Mouse (Mus musculus) embryonic facial prominence, embryonic 11.5 days (tissue): ENCODE results near the gene Arl5a. TPM values are rescaled to one million over a fixed set of nuclear protein-coding genes. Genes with fewer than 3 reads are reported as not detected.

Experiments used
- ATAC-seq: fragments of 200-750 bp; cut with Nextera tagmentation; replicated peaks from 2 replicates; pipeline ENCODE4 v1.8.0; 2017; ENCODE audit warnings: low read depth; ENCODE audit not compliant: insufficient number of reproducible peaks, low FRiP score, low TSS enrichment
- DNase-seq: peaks from one replicate; pipeline ENCODE4 v3.0.0-alpha.2; 2015; ENCODE audit warnings: low spot score
- H3K27ac ChIP-seq: fragments of 300-500 bp; sonication (generic); replicated peaks from 2 replicates; pipeline ENCODE4 v1.5.1; 2014; ENCODE audit warnings: mild to moderate bottlenecking, low read depth, low read length, control low read depth
- H3K27me3 ChIP-seq: fragments of 300-500 bp; sonication (generic); 2 replicates; pipeline ENCODE4 v1.6.1; 2014; ENCODE audit warnings: mild to moderate bottlenecking, low read length, moderate library complexity, mixed read lengths; ENCODE audit not compliant: control insufficient read depth, insufficient read depth
- H3K36me3 ChIP-seq: fragments of 300-500 bp; sonication (generic); replicated peaks from 2 replicates; pipeline ENCODE4 v1.6.1; 2014; ENCODE audit warnings: low read depth, mild to moderate bottlenecking, low read length, moderate library complexity, mixed read lengths; ENCODE audit not compliant: control insufficient read depth, insufficient read depth
- H3K4me1 ChIP-seq: fragments of 300-500 bp; sonication (generic); 2 replicates; pipeline ENCODE4 v1.6.1; 2014; ENCODE audit warnings: low read length, mixed read lengths; ENCODE audit not compliant: control insufficient read depth, insufficient read depth
- H3K4me2 ChIP-seq: fragments of 300-500 bp; sonication (generic); 2 replicates; pipeline ENCODE4 v1.6.1; 2014; ENCODE audit warnings: low read depth, mild to moderate bottlenecking, control low read depth, low read length, moderate library complexity
- H3K4me3 ChIP-seq: fragments of 300-500 bp; sonication (generic); 2 replicates; pipeline ENCODE4 v1.5.1; 2014; ENCODE audit warnings: low read depth, low read length, control low read depth
- H3K9ac ChIP-seq: fragments of 300-500 bp; sonication (generic); replicated peaks from 2 replicates; pipeline ENCODE4 v1.6.1; 2014; ENCODE audit warnings: mild to moderate bottlenecking, control low read depth, low read length
- H3K9me3 ChIP-seq: fragments of 300-500 bp; sonication (generic); replicated peaks from 2 replicates; pipeline ENCODE4 v1.6.1; 2016; ENCODE audit warnings: mild to moderate bottlenecking, low read length, inconsistent platforms, mixed read lengths; ENCODE audit not compliant: control insufficient read depth
- WGBS: fragments of 180-500 bp; shearing (Covaris S2); extraction: QIAGEN DNeasy Blood & Tissue Kit; methylation state at CpG from one replicate; pipeline ENCODE4 v1.1.7; 2014; 5-methylcytosine and 5-hydroxymethylcytosine counted together
- polyA plus RNA-seq: library from polyadenylated mRNA; unstranded; fragments of >200 nt; fragmentation: Nextera tagmentation; extraction: Ambion mirVana; gene quantifications from 2 replicates; pipeline ENCODE4 v1.2.1, GENCODE M21; 2014

The Arl5a gene
- polyA plus RNA-seq, 1 experiment from 2014 or later, result 91.3 TPM

GRCm38 (mm10) chr2:52419295-52419694 lies 5.4 kb downstream of the Arl5a start:
- H3K27me3 ChIP-seq, result no peaks in the 10 kb centered on the region
- 84% methylated on average over 6 of the region's 6 CpGs for WGBS
- no peaks in the 10 kb centered on the region for H3K9me3 ChIP-seq
- H3K4me1 ChIP-seq, result no peaks in the 10 kb centered on the region
- H3K36me3 ChIP-seq, result peaks cover 4% of the 10 kb centered on the region; the same call in 1 of the 2 replicates
- no peak for DNase-seq
- H3K4me2 ChIP-seq, result no peak overlapping the region
- H3K4me3 ChIP-seq, result no peak overlapping the region
- ATAC-seq, result no peak
- no peak overlapping the region for H3K27ac ChIP-seq
- no peak overlapping the region for H3K9ac ChIP-seq

GRCm38 (mm10) chr2:52412524-52413037 lies 12.1 kb downstream of the Arl5a start:
- Histone ChIP-seq H3K9me3 (peaks cover 13% of the 10 kb centered on the region), H3K4me1 (no peaks in the 10 kb centered on the region), H3K36me3 (peaks cover 30% of the 10 kb centered on the region), H3K27ac (no peak overlapping the region), H3K9ac (no peak overlapping the region), H3K4me2 (no peak overlapping the region), H3K4me3 (no peak overlapping the region), H3K27me3 (no peaks in the 10 kb centered on the region)
- no peak for DNase-seq
- WGBS, result 96% methylated on average over 5 of the region's 5 CpGs
- no peak for ATAC-seq

GRCm38 (mm10) chr2:52406480-52406879 lies 18.2 kb downstream of the Arl5a start:
- Histone ChIP-seq H3K9me3 (peaks cover 13% of the 10 kb centered on the region), H3K27me3 (no peaks in the 10 kb centered on the region), H3K4me3 (no peak overlapping the region), H3K36me3 (peaks cover 24% of the 10 kb centered on the region), H3K9ac (no peak overlapping the region), H3K4me1 (no peaks in the 10 kb centered on the region), H3K4me2 (no peak overlapping the region), H3K27ac (no peak overlapping the region)
- DNase-seq, result no peak
- WGBS, result 84% methylated on average over 1 of the region's 1 CpGs
- no peak for ATAC-seq

GRCm38 (mm10) chr2:52405238-52405637 lies 19.5 kb downstream of the Arl5a start:
- ATAC-seq (no peak), DNase-seq (no peak)
- Histone ChIP-seq H3K4me1 (no peaks in the 10 kb centered on the region), H3K27me3 (no peaks in the 10 kb centered on the region), H3K9me3 (peaks cover 7% of the 10 kb centered on the region), H3K27ac (no peak overlapping the region), H3K9ac (no peak overlapping the region), H3K4me2 (no peak overlapping the region), H3K4me3 (no peak overlapping the region), H3K36me3 (peaks cover 13% of the 10 kb centered on the region)
- 94% methylated on average over 5 of the region's 5 CpGs for WGBS

GRCm38 (mm10) chr2:52394529-52394928 lies 30.2 kb downstream of the Arl5a start:
- 87% methylated on average over 5 of the region's 5 CpGs for WGBS
- no peak for DNase-seq
- Histone ChIP-seq H3K4me2 (no peak overlapping the region), H3K4me1 (no peaks in the 10 kb centered on the region), H3K27ac (no peak overlapping the region), H3K27me3 (no peaks in the 10 kb centered on the region), H3K36me3 (no peaks in the 10 kb centered on the region), H3K4me3 (no peak overlapping the region), H3K9me3 (no peaks in the 10 kb centered on the region), H3K9ac (no peak overlapping the region)
- ATAC-seq, result no peak

GRCm38 (mm10) chr2:52390415-52390975 lies 34.2 kb downstream of the Arl5a start:
- Histone ChIP-seq H3K9me3 (no peaks in the 10 kb centered on the region), H3K4me2 (no peak overlapping the region), H3K36me3 (no peaks in the 10 kb centered on the region), H3K9ac (no peak overlapping the region), H3K27me3 (no peaks in the 10 kb centered on the region), H3K4me1 (no peaks in the 10 kb centered on the region), H3K4me3 (no peak overlapping the region), H3K27ac (no peak overlapping the region)
- ATAC-seq (no peak), DNase-seq (no peak)
- WGBS, result 91% methylated on average over 2 of the region's 2 CpGs

GRCm38 (mm10) chr2:52389975-52390374 lies 34.7 kb downstream of the Arl5a start:
- Histone ChIP-seq H3K27me3 (no peaks in the 10 kb centered on the region), H3K4me2 (no peak overlapping the region), H3K4me1 (no peaks in the 10 kb centered on the region), H3K9ac (no peak overlapping the region), H3K9me3 (no peaks in the 10 kb centered on the region), H3K27ac (no peak overlapping the region), H3K4me3 (no peak overlapping the region), H3K36me3 (no peaks in the 10 kb centered on the region)
- no peak for ATAC-seq
- 77% methylated on average over 3 of the region's 3 CpGs for WGBS
- no peak for DNase-seq

- no peaks in the 10 kb centered on the region for H3K4me1 ChIP-seq
- no peak overlapping the region for H3K9ac ChIP-seq
- ATAC-seq (no peak), DNase-seq (no peak)
- H3K36me3 ChIP-seq, result no peaks in the 10 kb centered on the region
- WGBS, result 82% methylated on average over 6 of the region's 6 CpGs
- no peaks in the 10 kb centered on the region for H3K27me3 ChIP-seq
- H3K4me2 ChIP-seq, result no peak overlapping the region
- no peak overlapping the region for H3K4me3 ChIP-seq
- no peaks in the 10 kb centered on the region for H3K9me3 ChIP-seq
- no peak overlapping the region for H3K27ac ChIP-seq
Observed at GRCm38 (mm10) chr2:52386451-52386850, 38.2 kb downstream of the Arl5a start.
